Mouse (Mus musculus): Measurements from ENCODE around the gene Fam192a. TPM values are rescaled to one million over a fixed set of nuclear protein-coding genes. Genes with fewer than 3 reads are reported as not detected.

Gene Fam192a
- polyA plus RNA-seq, 1 experiment: 19.1 TPM

DNA sequence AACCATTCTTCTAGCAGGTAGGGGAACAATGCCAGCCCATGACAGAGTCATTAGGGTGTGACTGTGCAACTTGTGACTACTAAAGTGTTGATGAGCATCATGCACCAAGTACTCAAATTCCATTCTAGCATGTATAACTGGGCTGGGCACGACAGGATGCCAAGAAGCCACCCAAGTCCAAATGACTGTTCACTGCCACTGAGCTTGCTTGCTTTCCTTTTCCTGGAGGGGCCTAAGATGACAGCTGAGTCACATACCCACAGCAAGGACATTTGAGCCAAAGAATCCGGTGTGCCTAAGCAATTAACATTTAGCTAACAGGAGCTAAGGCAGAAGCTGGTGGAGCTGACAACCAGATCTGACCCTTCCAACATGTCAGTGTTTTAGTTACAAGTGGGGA lies 29.9 kb downstream of the Fam192a start:
- no peak for DNase-seq (ENCODE audit: low read depth)

DNA sequence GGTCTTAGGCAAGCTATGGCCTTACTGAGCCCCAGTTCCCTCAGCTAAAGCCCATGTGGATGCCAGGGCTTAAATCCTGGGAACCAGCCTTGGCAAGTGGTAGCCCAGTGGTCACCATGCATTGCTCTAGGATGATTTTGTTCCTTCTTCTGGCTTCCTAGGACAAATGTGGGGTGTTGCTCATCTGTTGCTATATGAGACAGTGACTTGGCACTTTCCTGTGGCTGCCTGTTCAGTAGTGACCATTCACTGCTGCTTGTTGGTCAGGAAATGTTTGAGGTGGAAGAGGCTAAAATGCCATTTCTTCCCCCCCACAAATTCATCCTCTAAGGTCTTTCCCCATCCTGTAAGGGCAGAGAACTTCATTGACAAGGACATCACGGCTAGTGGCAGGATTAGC lies 32.4 kb downstream of the Fam192a start:
- DNase-seq (ENCODE audit: low read depth): no peak

DNA sequence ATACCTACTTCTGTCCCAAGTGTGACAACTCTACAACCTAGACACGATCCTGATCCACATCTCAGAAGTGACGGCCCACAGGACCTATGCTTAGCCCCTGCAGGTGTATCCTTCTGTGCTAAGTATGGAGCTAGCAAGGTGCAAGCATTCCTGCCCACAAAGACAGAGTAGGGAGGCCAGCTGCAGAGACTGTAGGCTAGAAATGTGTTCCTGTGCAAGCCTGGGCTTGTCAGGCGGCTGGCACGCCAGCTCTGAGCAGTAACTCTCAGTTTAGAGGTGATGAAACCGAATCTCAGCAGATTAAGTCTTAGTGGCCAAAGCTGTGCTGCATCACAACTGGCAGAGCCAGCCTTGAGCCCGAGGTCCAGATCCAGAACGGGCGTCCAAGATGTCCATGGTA lies 33.7 kb downstream of the Fam192a start:
- peak; percentile 38 for DNase-seq (ENCODE audit: low read depth)

DNA sequence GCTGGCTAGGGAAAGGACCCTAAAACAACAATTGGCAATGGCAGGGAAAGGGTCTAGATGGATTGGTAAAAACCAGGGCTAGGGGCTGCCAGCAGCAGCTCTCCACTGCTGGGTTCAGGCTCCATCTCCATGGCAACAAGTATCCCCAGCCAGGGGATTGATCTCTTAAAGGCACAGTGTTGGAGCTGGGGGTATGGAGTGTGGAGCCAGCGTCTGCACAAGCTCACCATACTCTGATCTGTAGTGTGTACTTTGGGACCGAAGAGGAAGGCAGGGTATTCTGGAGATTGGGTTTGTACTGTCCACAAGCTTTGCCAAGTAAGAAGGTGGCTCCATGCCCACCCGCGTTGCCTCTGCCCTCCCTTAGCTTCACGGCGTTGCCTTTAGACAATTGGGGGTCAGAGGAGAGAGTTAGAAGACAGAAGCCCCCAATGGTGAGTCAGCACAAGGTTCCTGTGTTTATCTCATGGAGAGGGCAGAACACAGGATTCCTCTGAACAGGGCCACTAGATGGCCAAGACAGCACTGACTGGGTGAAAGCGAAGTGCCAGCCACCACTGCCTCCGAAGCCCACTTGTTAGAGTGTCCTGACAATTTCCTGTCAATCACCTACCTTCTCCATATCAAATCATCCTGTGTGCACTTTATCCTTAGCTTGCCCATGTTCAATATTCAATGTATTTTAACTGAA lies 34.5 kb downstream of the Fam192a start:
- no peak for DNase-seq (ENCODE audit: low read depth)

DNA sequence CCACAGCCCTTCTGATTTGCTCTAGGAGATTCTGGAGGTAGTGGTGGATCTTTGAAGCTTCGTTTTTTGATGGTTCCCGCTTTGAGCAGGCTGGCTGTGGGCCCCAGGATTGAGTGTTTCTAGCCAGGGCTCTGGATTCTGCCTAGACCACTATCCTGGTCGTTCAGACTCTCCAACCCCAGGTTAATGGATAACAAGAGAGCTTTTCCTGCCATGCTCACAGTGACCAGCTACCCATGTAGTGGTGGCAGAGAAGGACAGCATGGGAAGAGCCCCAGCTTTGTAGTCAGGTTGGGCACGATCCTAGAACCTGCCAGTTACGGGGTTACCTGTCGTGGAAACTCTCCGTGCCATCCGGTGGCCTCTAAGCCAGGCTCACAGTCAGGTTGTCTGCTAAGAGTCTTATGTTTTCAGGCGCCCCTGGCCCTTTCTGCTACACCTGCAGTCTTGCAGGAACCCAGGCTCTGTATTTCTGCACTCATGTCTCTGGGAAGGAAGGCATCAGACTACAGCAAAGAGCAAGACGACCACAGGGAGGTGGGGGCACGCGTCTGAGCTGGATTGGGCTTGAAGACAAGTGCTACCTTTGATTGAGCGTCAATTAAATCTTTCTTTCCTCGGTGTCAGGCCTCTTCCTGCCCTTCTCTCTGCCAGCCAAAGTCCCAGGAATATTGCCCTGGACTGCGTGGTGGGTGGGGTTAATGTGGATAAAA lies 35.2 kb downstream of the Fam192a start:
- no peak for DNase-seq (ENCODE audit: low read depth)

DNA sequence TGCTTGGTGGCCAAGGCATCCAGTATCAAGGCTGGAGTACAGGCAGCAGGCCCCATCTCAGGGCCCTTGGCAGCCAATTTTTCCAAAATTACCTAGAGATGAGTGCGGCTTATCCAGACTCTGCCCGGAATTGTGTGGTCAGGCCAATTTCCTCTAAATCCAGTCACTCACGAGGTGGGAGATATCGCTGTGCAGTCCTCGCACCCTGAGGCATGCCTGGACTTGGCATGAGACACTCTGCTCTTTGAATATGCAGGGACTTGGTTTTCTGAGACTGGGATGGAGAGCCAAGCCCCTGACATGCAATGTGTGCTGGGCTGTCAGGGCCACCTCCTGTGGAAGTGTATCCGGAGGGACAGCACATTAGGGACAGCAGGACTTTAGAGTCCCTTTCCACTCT lies 35.8 kb downstream of the Fam192a start:
- no peak for DNase-seq (ENCODE audit: low read depth)

DNA sequence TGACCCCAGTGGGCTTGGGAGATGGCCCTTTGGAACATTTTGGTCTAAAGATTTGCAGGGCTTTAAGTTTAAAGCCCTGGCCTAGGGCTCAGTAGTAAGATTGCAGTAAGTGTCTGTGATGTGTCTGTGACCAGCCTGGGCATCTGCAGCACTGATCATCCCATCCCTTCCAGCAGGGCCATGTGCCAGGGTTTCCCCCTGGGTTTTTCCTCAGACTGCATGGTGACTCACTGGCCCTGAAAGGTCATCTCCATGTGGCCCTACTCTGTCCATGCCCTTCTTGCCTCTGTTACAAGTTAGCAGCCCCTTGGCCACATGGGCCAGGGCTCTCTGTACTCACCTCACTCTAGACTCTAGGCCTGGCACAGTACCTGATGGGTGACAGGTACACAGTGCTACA lies 37.4 kb downstream of the Fam192a start:
- no peak for DNase-seq (ENCODE audit: low read depth)

DNA sequence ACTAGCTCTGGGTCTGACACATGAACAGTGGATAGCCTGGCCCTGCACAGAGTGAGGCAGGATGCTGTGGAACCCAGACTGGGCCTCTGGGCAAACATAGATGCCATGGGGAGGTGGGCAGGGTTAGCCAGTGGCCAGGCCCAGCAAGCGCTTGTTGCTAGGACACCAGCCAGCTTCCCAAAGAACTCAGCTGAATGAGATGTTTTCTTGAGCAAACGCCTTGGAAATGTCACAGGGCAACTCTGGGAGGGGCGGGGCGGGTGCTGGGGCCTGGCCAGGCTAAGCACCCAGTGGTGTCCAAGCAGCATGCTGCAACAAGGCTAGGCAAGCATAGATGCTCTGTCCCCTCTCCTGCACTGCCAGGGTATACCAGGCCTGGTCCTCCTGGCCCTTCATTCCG lies 40.5 kb downstream of the Fam192a start:
- no peak for DNase-seq (ENCODE audit: low read depth)

DNA sequence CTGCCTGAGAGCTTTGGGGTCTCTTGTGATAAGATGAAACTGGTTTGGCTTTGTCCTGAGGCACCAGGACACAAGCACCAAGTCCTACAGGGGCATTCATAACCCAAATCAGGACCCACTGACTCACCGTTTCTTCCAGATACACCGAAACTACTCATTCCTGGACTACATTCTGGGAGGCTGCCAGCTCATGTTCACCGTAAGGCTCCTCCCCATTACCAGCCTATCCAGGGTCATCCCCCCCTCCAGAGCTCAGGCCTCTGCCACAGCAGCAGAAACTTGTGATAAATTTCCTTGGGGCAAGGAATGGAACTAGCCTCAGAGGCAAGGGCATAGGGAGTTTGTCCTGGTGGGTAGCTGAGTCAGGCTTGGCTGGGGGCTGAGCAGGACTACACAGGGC lies 44.5 kb downstream of the Fam192a start:
- no peak for DNase-seq (ENCODE audit: low read depth)

DNA sequence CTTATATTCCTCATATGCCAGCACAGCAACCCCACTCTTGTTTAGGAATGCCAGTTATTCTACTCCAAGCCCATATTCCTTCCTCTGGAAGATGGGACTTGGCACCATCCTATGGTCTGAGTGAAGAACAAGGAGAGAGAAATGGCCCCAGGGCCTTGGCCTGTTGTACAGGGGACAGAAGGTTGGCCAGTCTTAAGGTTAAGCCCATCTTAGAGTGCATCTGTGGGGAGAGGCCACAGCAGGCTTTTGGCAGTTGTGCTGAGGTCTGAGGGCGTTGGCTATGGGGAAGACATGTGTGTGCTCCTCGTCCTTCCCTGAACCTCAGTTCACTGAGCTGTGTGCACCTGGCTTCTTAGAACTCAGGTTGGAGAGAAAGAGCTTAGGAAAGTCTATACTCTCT lies 49.1 kb downstream of the Fam192a start:
- no peak for DNase-seq (ENCODE audit: low read depth)

DNA sequence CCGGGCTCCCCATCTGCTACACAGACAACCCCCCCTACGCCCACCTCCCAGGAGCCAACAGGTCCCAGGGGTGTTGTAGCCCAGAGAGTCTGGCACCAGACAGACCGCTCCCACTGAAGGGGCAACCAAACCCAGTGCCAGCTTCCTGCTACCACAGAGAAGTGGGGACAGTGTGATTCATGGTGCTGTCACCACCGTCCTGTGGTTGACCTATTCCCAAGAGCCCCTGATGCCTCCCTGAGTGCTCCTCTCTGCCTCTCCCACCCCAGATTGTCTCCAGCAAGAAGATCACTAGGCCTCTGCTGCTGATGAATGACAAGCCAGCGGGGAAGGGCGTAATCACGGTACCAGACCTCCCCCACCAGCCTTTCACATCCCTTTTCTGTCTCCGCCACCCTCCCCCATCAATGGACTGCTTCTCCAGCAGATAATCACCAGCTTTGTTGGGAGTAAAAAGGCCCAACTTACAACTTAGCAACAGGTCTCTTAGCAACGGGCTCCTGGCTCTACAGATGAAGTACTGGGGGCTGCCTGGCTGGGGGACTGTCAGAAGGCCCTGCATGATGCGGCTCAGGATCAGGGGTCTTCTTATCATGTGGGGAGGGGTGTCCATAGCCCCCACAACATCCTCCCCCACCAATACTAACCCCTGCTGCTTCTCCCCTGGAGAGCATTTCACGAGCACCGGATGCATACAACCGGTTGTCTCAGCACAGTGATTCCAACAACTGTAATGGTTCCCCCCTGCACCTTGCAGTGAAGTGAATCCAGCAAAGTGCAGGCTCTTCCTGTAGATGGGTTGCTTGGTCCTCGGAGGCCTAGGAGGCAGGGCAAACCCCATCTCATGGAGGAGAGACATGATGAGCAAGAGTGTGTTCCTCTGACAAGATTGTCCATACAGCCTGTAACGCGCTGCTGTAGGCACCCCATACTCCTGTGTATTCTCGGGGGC lies 50.0 kb downstream of the Fam192a start:
- no peak for DNase-seq (ENCODE audit: low read depth)

DNA sequence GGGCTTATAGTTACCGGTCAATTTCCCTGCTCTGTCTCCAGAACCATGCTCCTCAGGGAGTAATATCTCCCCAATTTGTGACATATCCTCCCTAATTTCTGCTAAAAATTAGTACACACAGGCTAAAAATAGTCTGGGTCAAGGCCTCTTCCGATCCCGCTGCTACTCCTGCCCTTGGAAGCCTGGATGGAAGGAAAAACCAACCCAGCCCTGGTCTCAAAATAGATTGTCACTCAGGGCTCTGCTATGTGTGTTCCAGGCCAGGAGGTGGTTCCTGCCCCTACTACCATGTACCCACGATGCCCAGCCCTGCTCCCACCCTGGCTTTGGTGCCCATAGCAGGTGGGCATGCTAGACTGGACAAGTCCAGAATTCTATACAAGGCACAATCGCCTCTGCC lies 51.8 kb downstream of the Fam192a start:
- DNase-seq (ENCODE audit: low read depth): no peak

DNA sequence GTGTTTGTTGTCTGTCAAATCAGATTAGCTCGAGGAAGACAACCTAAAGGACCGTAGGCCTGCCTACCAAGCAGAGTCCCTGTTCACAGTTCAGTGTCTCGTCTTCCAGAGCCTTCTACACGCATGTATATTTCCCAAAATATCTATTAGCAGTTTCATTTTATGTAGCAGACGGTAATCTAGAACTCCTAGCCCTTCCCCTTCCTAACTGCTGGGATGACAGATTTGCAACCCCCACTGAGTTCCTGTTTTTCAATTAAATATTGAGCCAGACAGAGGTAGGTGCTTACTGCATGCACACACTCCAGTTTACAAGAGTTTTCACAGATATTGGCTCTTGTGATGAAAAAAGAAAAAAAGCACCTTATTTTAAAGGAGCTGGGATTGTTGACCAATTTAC lies 52.3 kb downstream of the Fam192a start:
- no peak for DNase-seq (ENCODE audit: low read depth)

DNA sequence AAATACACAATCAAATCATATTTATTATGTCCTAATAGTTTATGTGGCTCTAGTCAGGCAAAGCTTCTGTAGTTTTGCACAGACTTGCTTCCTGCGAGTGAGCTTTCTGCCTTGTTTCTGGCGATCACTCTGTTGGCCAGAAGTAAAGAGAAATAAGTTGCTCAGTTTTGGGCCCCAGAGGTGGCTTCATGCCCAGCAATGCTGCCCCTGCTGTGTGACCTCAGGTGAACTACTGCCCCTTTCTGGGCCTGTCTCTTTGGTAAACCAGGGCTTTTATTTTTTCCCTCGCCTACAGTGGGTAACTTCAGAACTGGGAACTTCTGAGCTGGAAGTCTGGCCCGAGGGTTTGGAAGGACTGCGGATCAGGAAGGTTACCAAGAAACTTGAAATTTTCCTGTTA lies 52.8 kb downstream of the Fam192a start:
- no peak for DNase-seq (ENCODE audit: low read depth)

DNA sequence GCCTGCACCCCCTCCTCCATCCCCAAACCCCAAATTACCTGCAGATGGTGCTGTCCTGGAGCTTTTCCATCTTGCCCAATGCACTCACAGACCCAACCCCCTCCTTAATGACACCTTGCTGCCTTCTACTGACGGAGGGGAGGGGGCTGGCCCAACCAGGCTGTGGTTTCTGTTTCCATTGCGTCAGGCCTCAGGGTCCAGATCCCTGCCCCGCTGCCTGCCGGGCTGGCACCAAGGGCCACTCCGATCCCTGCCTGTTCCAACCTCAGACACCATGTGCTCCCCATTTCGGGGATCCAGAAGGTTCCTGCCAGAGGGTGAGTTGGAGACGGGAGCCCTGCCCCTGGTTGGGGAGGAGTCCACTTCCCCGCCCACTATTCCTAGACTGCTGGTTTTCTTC lies 57.8 kb downstream of the Fam192a start:
- no peak for DNase-seq (ENCODE audit: low read depth)

DNA sequence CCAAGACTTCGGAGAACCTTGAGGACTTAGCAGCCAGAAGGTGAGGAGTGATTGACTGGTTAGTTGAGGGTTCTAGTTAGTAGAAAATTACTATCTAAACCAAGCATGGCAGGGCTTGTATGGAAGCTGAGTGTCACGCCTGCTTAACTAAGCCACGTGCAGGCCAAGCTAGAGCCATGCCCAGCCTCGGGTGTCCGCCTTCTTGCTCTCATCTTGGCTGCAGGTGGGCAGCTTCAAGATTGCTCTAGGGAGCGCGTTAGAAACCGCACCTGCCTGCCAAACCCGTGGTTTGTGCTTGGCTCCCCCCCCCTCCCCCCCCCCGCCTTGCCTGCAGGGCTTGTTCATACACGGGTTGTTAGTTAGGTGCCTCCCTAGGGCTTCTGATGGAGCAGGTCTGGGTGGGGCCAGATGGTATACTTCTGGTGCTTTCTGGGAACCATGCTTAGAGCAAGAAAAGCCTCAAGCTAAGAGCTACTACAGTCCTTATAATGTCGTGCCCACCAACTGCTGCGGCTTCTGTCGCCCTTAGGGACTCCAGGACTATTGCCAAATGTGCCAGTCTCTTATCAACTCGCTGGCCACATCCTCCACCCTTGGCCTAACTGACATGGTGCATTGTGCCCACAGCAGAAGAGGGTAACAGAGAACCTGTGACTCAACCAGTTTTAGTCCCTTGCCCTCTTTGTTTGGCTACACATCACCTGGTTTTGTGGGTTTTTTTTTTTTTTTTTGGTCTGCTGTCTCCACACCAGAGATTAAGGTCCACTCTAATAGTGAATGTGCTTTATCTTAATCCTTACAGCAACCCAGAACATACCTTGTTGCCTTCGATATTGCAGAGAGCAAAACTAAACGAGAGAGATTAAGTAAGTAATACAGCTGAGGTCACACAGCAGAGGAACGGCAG lies 60.7 kb downstream of the Fam192a start:
- no peak for DNase-seq (ENCODE audit: low read depth)

DNA sequence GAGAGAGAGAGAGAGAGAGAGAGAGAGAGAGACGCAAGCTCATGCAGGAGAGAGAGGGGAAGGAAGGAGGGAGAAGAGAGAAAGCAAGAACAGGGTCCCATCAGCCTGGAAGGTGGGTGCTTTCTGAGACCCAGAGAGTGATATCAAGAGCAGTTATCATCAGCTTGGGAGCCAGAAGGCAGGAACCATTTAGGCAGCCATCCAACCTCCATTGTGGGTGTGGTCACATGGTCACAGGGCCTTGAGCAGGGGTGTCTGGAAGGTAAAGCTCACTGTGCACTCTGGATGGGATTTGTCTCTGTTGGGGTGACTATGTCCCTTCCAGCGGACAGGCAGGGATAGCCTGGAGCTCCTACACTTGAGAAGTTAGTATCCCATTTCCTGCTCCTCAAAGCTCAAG lies 61.8 kb downstream of the Fam192a start:
- DNase-seq (ENCODE audit: low read depth): no peak

DNA sequence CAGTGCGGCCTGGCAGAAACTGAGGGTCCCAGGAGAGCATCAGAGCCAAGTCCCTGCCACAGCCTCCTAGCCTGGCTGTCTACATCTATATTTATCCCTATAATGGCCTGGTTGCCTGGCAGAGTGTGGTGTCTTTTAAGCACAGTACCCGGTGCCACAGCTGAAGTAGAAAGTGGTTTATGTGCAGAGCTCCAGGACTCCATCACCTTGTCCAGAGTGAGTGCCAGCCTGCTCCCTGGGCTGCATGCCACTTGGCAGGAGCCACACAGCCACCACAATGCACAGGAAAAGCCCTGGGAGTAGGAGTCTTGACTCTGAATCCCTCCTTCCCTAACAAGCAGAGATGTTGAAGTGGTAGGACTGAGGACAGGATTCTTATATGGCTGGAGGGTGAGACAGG lies 64.3 kb downstream of the Fam192a start:
- no peak for DNase-seq (ENCODE audit: low read depth)

DNA sequence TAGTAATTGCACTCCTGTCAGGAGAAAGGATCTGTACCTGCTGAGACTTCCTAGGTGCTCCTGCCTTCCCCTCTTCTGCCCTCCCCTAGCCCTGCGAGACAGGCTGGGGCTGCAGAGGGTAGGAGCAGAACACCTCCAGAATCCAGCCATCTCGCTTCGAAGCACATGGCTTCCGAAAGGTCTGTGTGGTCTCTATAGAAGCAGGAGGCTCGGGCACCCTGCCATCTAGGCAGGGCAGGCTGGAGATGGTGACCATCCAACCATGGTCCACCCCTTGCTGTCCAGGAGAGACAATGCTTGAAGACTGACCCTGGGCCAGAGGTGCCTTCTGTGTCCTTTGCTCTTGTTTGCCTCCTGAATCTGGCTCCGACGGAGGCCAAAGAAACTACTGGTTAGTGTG lies 66.2 kb downstream of the Fam192a start:
- no peak for DNase-seq (ENCODE audit: low read depth)

DNA sequence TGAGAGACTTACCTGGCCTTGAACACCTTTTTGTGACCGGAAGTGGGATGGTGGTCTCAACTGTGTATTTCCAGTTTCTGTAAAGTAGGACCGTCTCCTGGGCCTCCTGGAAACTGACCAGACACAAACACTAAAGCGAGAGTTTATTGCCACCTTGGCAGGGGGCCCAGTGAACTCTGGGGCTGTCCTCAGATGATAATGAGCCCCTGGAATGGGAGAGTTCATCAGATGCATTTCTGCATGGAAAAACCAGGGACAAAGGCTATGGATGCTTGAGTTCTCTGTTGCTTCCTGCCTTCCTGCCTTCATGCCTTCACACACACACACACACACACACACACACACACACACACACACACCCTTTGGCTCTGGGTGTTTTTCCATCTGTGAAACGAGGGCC lies 67.2 kb downstream of the Fam192a start:
- DNase-seq (ENCODE audit: low read depth): no peak

DNA sequence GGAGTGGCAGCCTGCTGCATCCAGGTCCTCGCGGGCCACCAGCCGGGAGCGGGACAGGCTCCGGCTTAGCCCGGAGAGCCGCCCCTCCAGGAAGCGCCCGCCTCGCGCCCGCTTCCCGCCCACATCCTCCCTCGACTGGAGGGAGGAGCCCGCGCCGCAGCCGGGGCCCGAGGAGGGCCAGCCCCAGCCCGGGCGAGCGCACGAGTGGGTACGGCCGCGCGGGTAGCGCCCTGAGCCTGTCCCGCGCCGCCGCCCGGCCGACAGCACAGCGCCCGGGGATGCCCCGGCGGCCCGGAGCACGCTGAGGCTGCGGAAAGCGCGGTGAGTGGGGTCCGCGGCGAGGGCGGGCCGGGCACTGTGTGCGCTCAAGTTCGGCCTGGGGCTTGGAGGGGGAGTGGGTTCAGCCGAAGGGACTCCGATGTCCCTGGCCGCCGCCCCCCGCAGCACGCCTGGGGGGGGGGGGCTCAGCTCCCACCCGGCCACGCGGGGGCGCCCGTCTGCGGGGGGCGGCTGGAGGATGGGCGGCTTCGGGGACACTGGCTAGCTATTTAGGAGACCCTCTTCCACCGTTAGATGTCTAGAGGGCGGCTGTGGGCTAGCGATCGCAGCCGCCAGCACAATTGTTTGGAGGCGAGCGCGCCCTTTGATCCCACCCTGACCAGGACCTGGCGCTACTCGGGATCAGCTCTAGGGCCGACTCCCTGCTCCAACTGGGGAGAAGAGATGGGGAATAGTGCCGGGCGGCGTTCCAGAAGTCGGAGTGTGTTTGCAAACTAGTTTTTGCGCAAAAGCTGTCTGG lies 68.7 kb downstream of the Fam192a start, which contains the start of gene Cpne2:
Gene Cpne2, plus strand, starts transcription at position 118 of the 799 bp plus-strand sequence.
- no peak for DNase-seq (ENCODE audit: low read depth)
